Mouse (Mus musculus) urinary bladder, postnatal 4 days (tissue): Measurements from ENCODE around the gene Pdcd10.

Experiments
- DNase-seq, 2 experiments: peaks; one replicate each; pipeline ENCODE4 v3.0.0; 2021 to 2022; ENCODE audit warnings: low spot score in 2 of 2

Gene Pdcd10

DNA sequence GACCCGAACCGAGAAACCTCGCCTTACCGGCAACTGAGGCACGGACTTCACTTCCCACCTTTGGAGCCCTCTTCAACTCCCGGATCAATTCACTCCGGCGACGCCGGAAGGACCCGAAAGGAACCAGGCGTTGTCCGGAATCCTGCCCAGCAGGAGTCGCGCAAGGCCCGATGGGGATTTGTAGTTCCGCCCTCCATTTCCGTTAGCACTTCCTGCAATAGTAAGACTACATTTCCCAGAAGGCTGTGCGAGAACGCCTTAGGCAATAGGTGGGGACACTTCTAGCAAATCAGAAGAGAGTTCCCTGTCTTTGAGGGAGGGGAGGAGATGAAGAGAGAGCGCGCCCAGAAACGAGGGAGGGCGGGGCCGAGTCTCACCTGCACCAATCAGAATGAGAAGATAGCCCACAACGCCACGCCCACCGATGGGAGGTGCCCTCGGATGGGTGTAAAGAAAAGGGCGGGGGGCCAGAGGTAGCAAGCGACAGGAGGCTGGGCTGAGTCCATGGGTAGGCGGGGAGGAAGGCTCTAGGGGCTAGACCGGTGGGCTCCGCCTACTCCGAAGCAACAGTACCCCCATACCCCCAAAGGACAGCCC, at the start of gene Pdcd10:
TSS of gene Pdcd10 (minus strand) at position 162 of the 597 bp plus-strand sequence.
- peak; percentile 98 to 99 for DNase-seq

- no peak for DNase-seq
These were observed 28.2 kb upstream of the Pdcd10 start for GRCm38 (mm10) chr3:75584898-75585297.

GRCm38 (mm10) chr3:75583293-75583692, 26.6 kb upstream of the Pdcd10 start:
- DNase-seq = no peak

DNA sequence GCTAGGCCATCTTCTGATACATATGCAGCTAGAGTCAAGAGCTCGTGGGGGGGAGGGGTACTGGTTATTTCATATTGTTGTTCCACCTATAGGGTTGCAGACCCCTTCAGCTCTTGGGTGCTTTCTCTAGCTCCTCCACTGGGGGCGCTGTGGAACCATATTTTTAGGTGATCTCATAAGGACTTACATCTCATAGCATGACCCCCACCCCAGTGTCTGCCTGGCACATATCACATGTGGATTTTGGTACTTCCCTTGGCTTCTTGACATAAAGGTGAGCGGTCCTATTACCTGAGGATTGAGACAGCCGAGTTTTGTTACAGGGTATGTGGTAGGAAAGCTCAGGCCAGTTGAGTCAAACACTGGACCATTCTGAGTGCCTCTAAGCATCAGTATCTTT, 22.7 kb upstream of the Pdcd10 start:
- no peak for DNase-seq

- no peak for DNase-seq
These were observed 18.9 kb upstream of the Pdcd10 start for GRCm38 (mm10) chr3:75575582-75575981.

DNA sequence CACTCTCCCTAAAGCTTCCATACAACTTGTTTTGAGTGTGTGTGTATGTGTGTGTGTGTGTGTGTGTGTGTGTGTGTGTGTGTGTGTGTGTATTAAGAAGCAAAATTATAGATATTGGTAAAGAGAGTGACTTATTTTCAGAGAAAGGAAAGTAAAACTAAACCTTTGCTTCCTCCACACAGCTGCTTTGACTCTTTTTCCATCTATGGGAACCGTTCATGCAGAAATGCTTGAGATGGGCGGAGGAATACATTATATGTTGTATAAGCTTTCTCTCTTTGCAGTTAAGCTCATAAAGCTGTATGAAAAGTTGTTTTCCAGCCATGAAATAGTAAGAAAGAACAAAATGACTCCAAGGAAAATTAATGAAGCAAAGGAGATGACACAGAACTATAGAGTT, 17.4 kb upstream of the Pdcd10 start:
- DNase-seq = no peak

DNA sequence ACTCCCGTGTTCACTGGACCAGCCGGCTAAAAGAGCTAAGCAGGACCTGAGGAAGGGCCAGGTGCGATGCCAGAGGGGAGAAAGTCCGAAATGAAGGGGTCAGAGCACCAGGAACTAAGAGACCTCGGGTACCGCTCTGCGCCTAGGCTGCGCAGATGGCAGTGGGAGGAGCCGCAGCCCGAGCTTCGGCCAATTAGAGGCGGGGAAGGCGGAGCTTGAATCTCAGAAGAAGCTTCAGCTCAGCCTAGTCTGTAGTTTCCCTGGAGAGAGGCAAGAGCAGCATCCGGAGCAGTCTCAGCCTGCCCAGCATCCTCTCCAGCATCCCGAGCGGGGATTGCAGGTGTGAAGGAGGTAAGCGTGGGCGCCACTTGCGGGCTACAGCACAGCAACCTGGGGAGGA, 636 bp upstream of the Pdcd10 start, which contains the start of gene Serpini1:
TSS of gene Serpini1 (plus strand) at position 256 of the 400 bp plus-strand sequence.
- DNase-seq = peak; percentile 78

GRCm38 (mm10) chr3:75556121-75556694, 448 bp downstream of the Pdcd10 start:
- no peak for DNase-seq

GRCm38 (mm10) chr3:75551248-75551647, 5.4 kb downstream of the Pdcd10 start:
- no peak for DNase-seq

GRCm38 (mm10) chr3:75544287-75544686, 12.4 kb downstream of the Pdcd10 start:
- DNase-seq = no peak

DNA sequence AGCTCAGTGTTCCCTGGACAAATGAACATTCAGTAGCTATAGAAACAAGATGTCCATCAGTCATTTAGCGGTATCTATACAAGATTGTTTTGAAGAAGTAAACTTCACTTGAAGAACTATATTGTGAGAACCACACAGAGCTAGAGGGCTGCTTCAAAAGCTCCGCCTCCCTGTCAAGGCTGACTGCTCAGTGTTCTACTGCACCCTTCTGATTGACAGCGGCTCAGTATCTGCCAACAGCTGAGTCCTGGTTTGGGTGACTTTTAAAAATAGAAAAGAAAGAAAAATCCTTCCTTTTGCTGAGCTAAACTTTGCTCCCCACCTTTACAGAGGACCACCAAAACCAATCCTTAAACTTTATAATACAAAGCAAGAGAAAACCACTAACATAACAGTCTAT, 13.8 kb downstream of the Pdcd10 start:
- no peak for DNase-seq

- DNase-seq = no peak
These were observed 15.4 kb downstream of the Pdcd10 start for GRCm38 (mm10) chr3:75541259-75541658.

DNA sequence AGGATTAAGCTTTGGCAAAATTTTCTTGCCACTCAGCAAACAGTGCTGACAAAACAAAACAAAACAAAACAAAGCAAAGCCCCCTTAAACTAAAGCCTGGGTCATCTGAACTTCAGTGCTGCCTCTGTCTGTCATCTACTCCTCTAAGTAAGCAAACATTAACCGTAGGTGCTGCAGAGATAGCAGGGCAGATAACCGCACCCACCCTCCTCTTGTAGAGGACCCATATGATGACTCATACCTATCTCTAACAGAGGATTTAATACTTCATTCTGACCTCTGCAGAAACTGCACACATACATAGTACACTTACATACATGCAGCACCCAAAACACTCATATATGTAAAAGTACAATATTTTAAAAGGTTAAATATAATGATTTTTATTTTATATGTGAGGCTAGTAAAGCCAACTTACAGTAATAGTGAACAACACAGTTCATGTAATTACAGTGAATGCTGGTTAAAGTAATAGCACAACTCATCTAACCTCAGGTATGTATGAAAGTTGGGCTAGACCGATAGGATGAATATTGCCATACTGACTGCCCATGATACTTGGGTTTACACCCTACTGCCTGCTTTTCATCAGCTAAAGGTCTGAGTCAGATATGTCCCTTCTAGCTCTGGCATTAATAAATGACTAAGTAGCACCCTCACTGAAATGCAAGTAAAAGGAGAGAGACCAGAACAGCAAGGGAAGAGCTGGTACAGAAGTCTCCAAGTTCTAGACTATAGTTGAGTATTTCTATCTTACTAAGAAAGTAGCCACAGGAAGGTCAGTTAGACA, 22.4 kb downstream of the Pdcd10 start:
- DNase-seq = no peak

DNA sequence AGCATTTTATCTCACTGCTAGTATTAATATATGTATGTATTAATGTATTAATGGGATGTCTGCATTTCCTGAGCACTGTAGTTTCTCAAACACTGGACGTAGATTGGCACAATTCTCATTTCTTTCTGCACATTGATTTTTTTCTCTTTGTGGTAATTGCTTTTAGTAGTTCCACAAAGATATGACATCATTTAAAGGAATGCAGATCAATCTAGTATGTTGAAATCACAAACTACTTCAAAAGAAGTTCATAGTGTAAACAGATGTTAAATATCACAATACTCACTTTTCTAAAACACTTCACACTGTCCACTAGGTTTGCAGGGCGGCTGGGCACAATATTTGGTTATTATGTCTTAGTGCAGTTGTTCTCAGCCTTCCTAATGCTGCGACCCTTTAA, 25.6 kb downstream of the Pdcd10 start:
- DNase-seq = no peak

- no peak for DNase-seq
These were observed 34.1 kb downstream of the Pdcd10 start for GRCm38 (mm10) chr3:75522527-75522926.

GRCm38 (mm10) chr3:75521314-75521713, 35.3 kb downstream of the Pdcd10 start:
- no peak for DNase-seq

GRCm38 (mm10) chr3:75517631-75518250, 38.9 kb downstream of the Pdcd10 start:
- peak in 1 of 2 experiments; percentile 61 for DNase-seq

DNA sequence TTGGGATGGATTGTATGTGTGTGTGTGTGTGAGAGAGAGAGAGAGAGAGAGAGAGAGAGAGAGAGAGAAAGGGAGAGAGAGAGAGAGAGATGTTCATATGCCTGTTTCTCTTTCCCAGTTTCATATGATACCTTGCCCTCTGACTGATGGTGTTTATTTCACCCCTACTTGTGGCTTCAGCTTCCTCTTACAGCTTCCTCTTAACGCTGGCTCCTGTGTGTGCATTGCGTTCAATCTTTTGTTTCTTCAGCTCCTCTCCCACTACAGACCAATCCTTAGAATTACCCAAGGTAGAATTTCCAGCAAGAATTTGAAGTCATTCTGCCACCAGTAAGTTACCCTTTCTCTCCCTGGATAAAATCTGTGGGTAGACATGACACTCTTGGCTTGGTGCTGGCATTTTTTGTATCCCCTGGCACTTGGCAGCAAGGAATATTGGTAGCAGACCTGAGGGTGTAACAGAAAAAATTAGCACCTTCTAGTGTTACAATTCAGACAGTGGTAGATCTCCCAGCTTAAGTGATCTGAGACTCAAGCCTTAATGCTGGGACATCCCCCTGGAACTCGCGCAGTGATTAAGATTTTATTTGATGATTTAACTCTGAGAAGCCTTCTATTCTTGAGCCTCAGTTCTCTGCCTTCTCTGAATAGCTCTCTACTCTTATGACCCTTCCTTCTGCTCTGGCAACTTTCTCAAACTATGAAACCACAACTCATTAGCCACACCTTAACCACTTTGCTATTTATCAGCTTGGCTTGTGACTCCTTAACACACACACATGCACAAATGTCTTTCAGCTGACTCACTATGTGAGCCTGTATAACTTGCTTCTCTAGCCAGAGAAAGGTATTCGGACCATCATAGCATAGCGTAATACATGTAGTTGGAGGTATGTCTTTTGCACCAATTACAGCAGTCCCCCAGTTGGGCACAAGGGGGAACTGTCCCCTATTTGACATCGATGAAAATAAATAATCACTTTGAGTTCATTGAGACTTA, 57.4 kb downstream of the Pdcd10 start:
- no peak for DNase-seq

DNA sequence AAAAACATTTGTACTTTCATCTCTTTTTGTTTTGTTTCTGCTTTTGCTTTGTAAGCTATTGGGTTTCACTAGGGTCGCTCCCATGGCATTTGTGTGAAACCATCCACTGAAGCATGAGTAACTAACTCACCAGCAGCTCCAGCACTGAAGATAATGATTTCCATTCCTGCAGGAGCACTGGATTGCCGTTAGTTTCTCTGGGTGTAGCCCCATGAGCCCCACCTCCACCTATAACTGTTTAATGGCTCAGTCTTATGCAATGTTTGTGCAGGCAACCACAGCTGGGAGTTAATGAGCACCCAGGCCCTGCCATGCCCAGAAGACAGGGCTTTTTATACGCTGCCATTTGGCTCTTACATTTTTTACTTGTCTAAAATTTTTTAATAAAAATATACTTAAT, 63.7 kb downstream of the Pdcd10 start:
- no peak for DNase-seq

DNA sequence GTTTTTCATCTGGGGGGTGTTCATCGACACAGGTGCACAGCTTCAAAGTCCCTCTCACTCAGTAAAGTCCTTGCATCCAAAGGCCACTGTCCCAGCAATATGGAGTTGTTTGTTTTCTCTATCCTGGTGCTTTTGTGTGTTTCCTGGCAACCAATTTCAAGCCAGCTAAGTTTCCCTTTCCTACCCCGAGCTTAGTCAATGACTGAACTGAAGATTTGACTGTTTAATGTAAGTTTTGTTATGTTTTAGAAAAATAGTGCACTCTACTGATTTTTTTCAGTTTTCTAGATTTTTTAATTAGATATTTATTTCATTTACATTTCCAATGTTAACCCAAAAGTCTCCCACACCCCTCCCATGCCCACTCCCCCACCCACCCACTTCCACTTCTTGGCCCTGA, 74.6 kb downstream of the Pdcd10 start, which contains the start of gene Wdr49:
TSS of gene Wdr49 (minus strand) at position 101 of the 400 bp plus-strand sequence.
- no peak for DNase-seq

DNA sequence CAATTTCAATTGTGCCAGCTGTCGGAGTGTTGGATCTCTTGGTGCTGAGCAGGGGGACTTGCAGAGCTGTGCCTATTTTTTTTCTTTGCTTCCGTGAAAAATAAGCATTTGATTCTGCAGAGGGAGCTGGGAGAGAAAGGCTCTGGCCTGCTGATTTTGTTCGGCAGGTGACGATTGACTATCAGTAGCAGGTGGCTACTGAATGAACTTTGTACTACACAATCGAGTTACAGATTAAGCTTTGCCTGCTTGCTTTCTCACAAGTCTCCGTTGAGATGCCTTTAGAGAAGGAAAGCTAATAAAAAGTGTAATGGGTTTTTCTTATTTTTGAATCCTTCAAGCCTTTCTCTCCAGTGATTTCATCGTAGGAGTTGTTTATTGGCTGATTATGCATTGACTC, 81.5 kb downstream of the Pdcd10 start:
- no peak for DNase-seq
